Mouse (Mus musculus): ENCODE data around the gene Ube2z.
"Not testable (repeated sequence)": the region's sequence is repeated elsewhere in the genome, so short reads cannot be mapped to it uniquely, and the experiment has no call there.

Gene Ube2z

GRCm38 (mm10) chr11:96065215-96065911 is at the start of gene Ube2z:
Ube2z (minus strand) TSS chr11:96065388.
- peak; percentile 62 for DNase-seq (ENCODE audit: extremely low spot score, low read depth, low spot score)

GRCm38 (mm10) chr11:96114077-96114476 is 48.9 kb upstream of the Ube2z start:
- DNase-seq (ENCODE audit: extremely low spot score, low read depth, low spot score), result no peak

GRCm38 (mm10) chr11:96111751-96112150 is 46.6 kb upstream of the Ube2z start, which contains the start of gene Calcoco2:
Calcoco2 (minus strand) TSS chr11:96111964.
- no peak for DNase-seq (ENCODE audit: extremely low spot score, low read depth, low spot score)

- DNase-seq (ENCODE audit: extremely low spot score, low read depth, low spot score), result not testable (repeated sequence)
Measured at GRCm38 (mm10) chr11:96110950-96111349, 45.8 kb upstream of the Ube2z start.

- DNase-seq (ENCODE audit: extremely low spot score, low read depth, low spot score), result no peak
Measured at GRCm38 (mm10) chr11:96108376-96108775, 43.2 kb upstream of the Ube2z start.

- peak; percentile 26 for DNase-seq (ENCODE audit: extremely low spot score, low read depth, low spot score)
Measured at GRCm38 (mm10) chr11:96093361-96093760, 28.2 kb upstream of the Ube2z start.

GRCm38 (mm10) chr11:96092674-96093291 is 27.6 kb upstream of the Ube2z start:
- no peak for DNase-seq (ENCODE audit: extremely low spot score, low read depth, low spot score)

GRCm38 (mm10) chr11:96091073-96091472 is 25.9 kb upstream of the Ube2z start:
- DNase-seq (ENCODE audit: extremely low spot score, low read depth, low spot score), result no peak

GRCm38 (mm10) chr11:96087981-96088380 is 22.8 kb upstream of the Ube2z start:
- DNase-seq (ENCODE audit: extremely low spot score, low read depth, low spot score), result no peak

- no peak for DNase-seq (ENCODE audit: extremely low spot score, low read depth, low spot score)
Measured at GRCm38 (mm10) chr11:96082682-96083081, 17.5 kb upstream of the Ube2z start.

GRCm38 (mm10) chr11:96080736-96081135 is 15.5 kb upstream of the Ube2z start:
- no peak for DNase-seq (ENCODE audit: extremely low spot score, low read depth, low spot score)

GRCm38 (mm10) chr11:96076221-96077105 is 11.3 kb upstream of the Ube2z start:
- DNase-seq (ENCODE audit: extremely low spot score, low read depth, low spot score), result no peak

- peak; percentile 100 for DNase-seq (ENCODE audit: extremely low spot score, low read depth, low spot score)
Measured at GRCm38 (mm10) chr11:96075509-96076220, 10.5 kb upstream of the Ube2z start, which contains the start of gene Atp5g1. Atp5g1 (minus strand) TSS chr11:96075670.

GRCm38 (mm10) chr11:96075177-96075508 is 10.0 kb upstream of the Ube2z start:
- DNase-seq (ENCODE audit: extremely low spot score, low read depth, low spot score), result no peak

GRCm38 (mm10) chr11:96074351-96075176 is 9.4 kb upstream of the Ube2z start:
- no peak for DNase-seq (ENCODE audit: extremely low spot score, low read depth, low spot score)

- no peak for DNase-seq (ENCODE audit: extremely low spot score, low read depth, low spot score)
Measured at GRCm38 (mm10) chr11:96073295-96073993, 8.3 kb upstream of the Ube2z start.

GRCm38 (mm10) chr11:96071013-96071412 is 5.8 kb upstream of the Ube2z start:
- DNase-seq (ENCODE audit: extremely low spot score, low read depth, low spot score), result no peak

GRCm38 (mm10) chr11:96070353-96070752 is 5.2 kb upstream of the Ube2z start:
- DNase-seq (ENCODE audit: extremely low spot score, low read depth, low spot score), result no peak

- DNase-seq (ENCODE audit: extremely low spot score, low read depth, low spot score), result no peak
Measured at GRCm38 (mm10) chr11:96068231-96068630, 3.0 kb upstream of the Ube2z start.
